Mouse (Mus musculus) megakaryocyte progenitor cell, adult 5-6 weeks (primary cell): ENCODE data around the gene Rad51b. TPM values are rescaled to one million over a fixed set of nuclear protein-coding genes. Genes with fewer than 3 reads are reported as not detected.

Experiments
- ATAC-seq: replicated peaks from 2 replicates; pipeline ENCODE4 v1.8.0; 2016; ENCODE audit warnings: mild to moderate bottlenecking, moderate TSS enrichment, inconsistent platforms; ENCODE audit not compliant: poor library complexity
- total RNA-seq, 2 experiments: library from RNA; stranded (forward) in 1 of 2; stranded (reverse) in 1 of 2; fragments of 157-497, 149-512 nt in 1 of 2; fragments of 200-1000 nt in 1 of 2; gene quantifications; 2 replicates each; pipeline versions ENCODE4 v1.2.3 to v1.2.4; 2015 to 2017

The Rad51b gene
- total RNA-seq, 2 experiments from 2014 or later, result 15.7 to 19.5 TPM

- ATAC-seq, result no peak
Observed at GRCm38 (mm10) chr12:79377378-79377777, 80.3 kb downstream of the Rad51b start.

GRCm38 (mm10) chr12:79377861-79378260 lies 80.8 kb downstream of the Rad51b start:
- ATAC-seq, result no peak

GRCm38 (mm10) chr12:79380190-79380589 lies 83.1 kb downstream of the Rad51b start:
- ATAC-seq, result no peak

GRCm38 (mm10) chr12:79381489-79381888 lies 84.4 kb downstream of the Rad51b start:
- no peak for ATAC-seq

- peak; percentile 77 for ATAC-seq
Observed at GRCm38 (mm10) chr12:79382416-79382815, 85.3 kb downstream of the Rad51b start.

- ATAC-seq, result no peak
Observed at GRCm38 (mm10) chr12:79383583-79383982, 86.5 kb downstream of the Rad51b start.

- peak; percentile 40; the same call in 1 of the 2 replicates for ATAC-seq
Observed at GRCm38 (mm10) chr12:79384787-79385186, 87.7 kb downstream of the Rad51b start.

- no peak for ATAC-seq
Observed at GRCm38 (mm10) chr12:79385199-79385598, 88.1 kb downstream of the Rad51b start.

GRCm38 (mm10) chr12:79387886-79388285 lies 90.8 kb downstream of the Rad51b start:
- ATAC-seq, result no peak

- no peak for ATAC-seq
Observed at GRCm38 (mm10) chr12:79389251-79389650, 92.2 kb downstream of the Rad51b start.

GRCm38 (mm10) chr12:79389971-79390370 lies 92.9 kb downstream of the Rad51b start:
- ATAC-seq, result no peak

- ATAC-seq, result no peak
Observed at GRCm38 (mm10) chr12:79393636-79394035, 96.6 kb downstream of the Rad51b start.

GRCm38 (mm10) chr12:79403992-79404391 lies 106.9 kb downstream of the Rad51b start:
- no peak for ATAC-seq

- ATAC-seq, result no peak
Observed at GRCm38 (mm10) chr12:79404494-79404893, 107.4 kb downstream of the Rad51b start.

- ATAC-seq, result no peak
Observed at GRCm38 (mm10) chr12:79408677-79409076, 111.6 kb downstream of the Rad51b start.

GRCm38 (mm10) chr12:79409126-79409860 lies 112.2 kb downstream of the Rad51b start:
- ATAC-seq, result no peak

- no peak for ATAC-seq
Observed at GRCm38 (mm10) chr12:79412894-79413507, 115.9 kb downstream of the Rad51b start.

GRCm38 (mm10) chr12:79417360-79417759 lies 120.3 kb downstream of the Rad51b start:
- ATAC-seq, result no peak

GRCm38 (mm10) chr12:79420605-79421004 lies 123.5 kb downstream of the Rad51b start:
- ATAC-seq, result no peak

- no peak for ATAC-seq
Observed at GRCm38 (mm10) chr12:79429507-79430291, 132.6 kb downstream of the Rad51b start.

GRCm38 (mm10) chr12:79431138-79431537 lies 134.1 kb downstream of the Rad51b start:
- no peak for ATAC-seq
